Mouse (Mus musculus) ES-Bruce4 (cell line): ENCODE data around the gene Draxin. TPM values are rescaled to one million over a fixed set of nuclear protein-coding genes. Genes with fewer than 3 reads are reported as not detected.
A peak's percentile ranks its signal among the peaks of the same experiment; 100 is the strongest.

Source experiments
- H3K27ac ChIP-seq: 2 replicates; pipeline ENCODE4 v1.5.1; 2012; ENCODE audit warnings: low read length, inconsistent platforms; ENCODE audit not compliant: insufficient read depth
- H3K27me3 ChIP-seq: 2 replicates; pipeline ENCODE4 v1.6.1; 2012; ENCODE audit warnings: mild to moderate bottlenecking, low read length, inconsistent platforms; ENCODE audit not compliant: control insufficient read depth, poor library complexity, insufficient read depth, severe bottlenecking
- H3K36me3 ChIP-seq: 2 replicates; pipeline ENCODE4 v1.6.1; 2012; ENCODE audit warnings: inconsistent platforms, mild to moderate bottlenecking, low read length, moderate library complexity; ENCODE audit not compliant: control insufficient read depth, poor library complexity, insufficient read depth, severe bottlenecking
- H3K4me1 ChIP-seq: one replicate; pipeline ENCODE4 v1.8.1; 2011; ENCODE audit warnings: low read length; ENCODE audit not compliant: control insufficient read depth, insufficient read depth
- H3K4me3 ChIP-seq: 2 replicates; pipeline ENCODE4 v1.5.1; 2011; ENCODE audit warnings: low read depth, mild to moderate bottlenecking, low read length
- H3K9ac ChIP-seq: 2 replicates; pipeline ENCODE4 v1.6.1; 2012; ENCODE audit warnings: low read depth, mild to moderate bottlenecking, inconsistent platforms; ENCODE audit not compliant: poor library complexity, severe bottlenecking
- H3K9me3 ChIP-seq: replicated peaks from 2 replicates; pipeline ENCODE4 v1.6.1; 2012; ENCODE audit warnings: mild to moderate bottlenecking, low read length, inconsistent platforms; ENCODE audit not compliant: control insufficient read depth, poor library complexity, insufficient read depth, severe bottlenecking
- CTCF ChIP-seq: IDR thresholded peaks from one replicate; pipeline ENCODE4 v1.8.1; 2011; ENCODE audit warnings: low read depth, low read length
- EP300 ChIP-seq: IDR thresholded peaks from 2 replicates; pipeline ENCODE4 v1.6.1; 2011; ENCODE audit warnings: low read depth, low read length; ENCODE audit not compliant: insufficient read depth
- POLR2A ChIP-seq: IDR thresholded peaks from one replicate; pipeline ENCODE4 v1.8.1; 2011; ENCODE audit warnings: low read length; ENCODE audit not compliant: insufficient read depth
- polyA plus RNA-seq: library from polyadenylated mRNA; stranded (reverse); fragments of >200 nt; gene quantifications from 2 replicates; pipeline ENCODE4 v1.2.4, GENCODE M21; 2011; ENCODE audit warnings: low read depth; ENCODE audit not compliant: missing spikeins, insufficient read depth, insufficient read length

Draxin gene
- polyA plus RNA-seq, 1 experiment = 0.22 TPM

DNA sequence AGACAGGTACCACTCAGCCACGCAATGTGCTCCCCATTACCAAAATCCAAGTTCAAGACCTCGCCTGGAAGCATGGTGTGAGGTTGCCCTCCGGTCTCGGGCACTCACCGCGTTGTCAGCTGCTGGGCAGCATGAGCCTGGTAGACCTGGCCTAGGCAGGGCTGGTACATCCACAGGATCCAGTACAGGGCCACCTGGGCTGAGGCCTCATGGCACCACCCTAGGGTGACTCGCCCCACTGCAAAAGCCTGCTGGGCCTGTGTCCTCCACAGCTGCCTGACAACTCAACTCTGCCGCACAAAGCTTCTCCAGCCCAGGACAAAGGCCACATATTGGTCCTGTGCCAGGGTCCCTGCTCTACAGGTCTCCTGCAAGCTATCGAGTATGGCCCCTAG lies 69.4 kb downstream of the Draxin start:
- TF ChIP-seq POLR2A = no peak
- TF ChIP-seq CTCF = no peak
- no peak for TF ChIP-seq EP300
- Histone ChIP-seq H3K27ac (no peak overlapping the region), H3K36me3 (no peaks in the 10 kb centered on the region), H3K9ac (no peak overlapping the region), H3K4me3 (no peak overlapping the region), H3K4me1 (peaks cover 8% of the 10 kb centered on the region), H3K27me3 (no peaks in the 10 kb centered on the region), H3K9me3 (no peaks in the 10 kb centered on the region)

DNA sequence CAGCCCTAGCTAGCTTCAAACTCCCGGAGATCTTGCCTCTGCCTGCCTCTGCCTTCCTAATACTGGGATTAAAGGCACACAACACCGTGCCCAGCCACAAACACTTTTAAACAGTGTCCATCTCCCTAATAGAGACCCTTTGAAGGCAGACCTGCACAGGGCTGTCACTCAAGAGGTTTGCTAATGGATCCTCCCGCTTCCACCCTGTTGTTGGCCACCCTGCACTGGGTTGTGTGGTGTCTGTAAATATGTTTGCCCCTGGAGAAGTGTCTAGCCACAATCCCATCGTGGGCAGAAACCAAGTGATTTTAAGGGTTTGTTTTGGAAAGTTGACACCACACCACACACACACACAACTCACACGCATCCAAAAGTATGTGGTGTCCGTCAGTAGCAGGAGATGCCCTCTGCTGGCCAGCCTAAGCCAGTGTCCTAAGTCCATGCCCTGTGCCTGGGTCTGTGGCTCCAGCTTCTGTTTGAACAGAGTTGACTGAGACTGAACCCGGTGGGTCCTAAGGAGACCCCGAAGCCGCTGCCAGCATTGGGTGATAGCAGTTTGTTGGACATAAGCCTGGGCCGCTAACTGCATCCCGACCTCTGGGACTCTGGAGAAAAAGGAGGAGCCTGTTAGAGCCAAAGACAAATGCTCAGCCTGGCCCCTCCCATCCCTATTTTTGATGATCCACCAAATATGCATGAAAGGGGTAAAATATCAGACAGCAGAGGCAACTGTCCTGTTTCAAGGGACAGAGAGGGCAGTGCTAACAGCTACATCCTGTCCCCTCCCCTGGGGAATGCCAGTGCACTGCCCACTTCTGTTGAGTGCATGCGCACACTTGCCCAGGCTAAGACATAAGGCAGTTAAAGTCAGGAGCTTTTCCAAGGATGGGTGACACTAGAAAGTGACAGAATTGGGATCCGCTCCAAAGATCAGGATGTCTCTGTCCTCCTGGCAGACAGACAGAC lies 70.1 kb downstream of the Draxin start:
- no peak overlapping the region for H3K4me3 ChIP-seq
- H3K36me3 ChIP-seq = peaks cover 5% of the 10 kb centered on the region; the same call in 1 of the 2 replicates
- no peak overlapping the region for H3K27ac ChIP-seq
- peaks cover 5% of the 10 kb centered on the region for H3K4me1 ChIP-seq
- H3K27me3 ChIP-seq = no peaks in the 10 kb centered on the region
- no peaks in the 10 kb centered on the region for H3K9me3 ChIP-seq
- no peak for TF ChIP-seq EP300
- peak; percentile 78 for TF ChIP-seq CTCF
- no peak overlapping the region for H3K9ac ChIP-seq

DNA sequence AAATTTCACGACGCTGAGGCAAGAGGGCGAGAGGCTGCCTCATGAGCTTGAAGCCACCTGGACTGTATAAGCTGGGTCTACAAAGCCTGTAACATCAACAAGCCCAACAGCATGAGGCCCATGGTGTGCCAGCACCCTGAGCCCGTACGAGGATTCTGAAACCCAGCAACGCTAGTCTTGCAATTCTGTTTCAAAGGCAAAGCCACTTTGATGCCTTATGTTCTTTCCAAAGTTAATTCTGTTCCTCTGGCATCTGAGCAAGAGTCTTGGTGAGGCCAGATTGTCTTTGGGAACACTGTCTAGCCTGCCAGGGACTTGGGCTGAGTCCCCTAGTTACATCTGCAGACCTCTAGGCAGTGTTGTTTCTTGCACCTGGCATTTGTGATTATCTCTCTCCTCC lies 71.5 kb downstream of the Draxin start:
- Histone ChIP-seq H3K9me3 (no peaks in the 10 kb centered on the region), H3K27ac (no peak overlapping the region), H3K36me3 (peaks cover 5% of the 10 kb centered on the region; the same call in 1 of the 2 replicates), H3K4me1 (no peaks in the 10 kb centered on the region), H3K4me3 (no peak overlapping the region), H3K9ac (no peak overlapping the region), H3K27me3 (no peaks in the 10 kb centered on the region)
- TF ChIP-seq EP300 (no peak), CTCF (no peak), POLR2A (no peak)

DNA sequence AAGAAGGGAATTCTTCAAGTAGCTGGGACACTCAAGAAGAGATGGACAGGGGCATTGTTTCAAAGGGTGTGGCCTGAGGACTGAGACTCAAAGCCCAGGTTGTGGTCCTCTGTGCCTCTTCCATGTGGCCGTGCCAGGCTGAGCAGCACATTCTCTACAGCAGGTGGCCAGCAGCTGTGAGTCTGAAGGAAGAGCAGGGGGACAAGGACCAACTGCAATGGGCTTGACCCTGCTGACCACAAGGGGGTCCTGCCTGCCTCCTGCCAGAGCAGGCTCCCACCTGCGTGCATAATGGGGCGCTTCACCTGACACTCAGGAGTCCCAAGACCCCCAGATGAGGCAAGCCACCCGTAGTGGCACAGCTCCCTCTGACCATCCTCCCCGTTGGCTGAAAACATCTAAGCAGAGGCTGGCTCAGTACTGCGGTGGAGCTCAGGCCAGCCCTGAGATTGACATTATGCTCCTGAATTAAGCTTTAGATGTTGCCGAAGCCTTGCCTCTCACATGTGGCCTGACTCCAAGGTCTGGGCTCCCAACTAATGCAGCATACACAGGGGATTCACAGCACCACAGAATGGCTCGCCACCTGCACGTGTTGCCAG lies 72.2 kb downstream of the Draxin start:
- Histone ChIP-seq H3K4me1 (no peaks in the 10 kb centered on the region), H3K36me3 (peaks cover 5% of the 10 kb centered on the region; the same call in 1 of the 2 replicates), H3K9me3 (no peaks in the 10 kb centered on the region), H3K4me3 (no peak overlapping the region), H3K27ac (no peak overlapping the region), H3K27me3 (no peaks in the 10 kb centered on the region), H3K9ac (no peak overlapping the region)
- TF ChIP-seq CTCF (no peak), EP300 (no peak), POLR2A (no peak)

DNA sequence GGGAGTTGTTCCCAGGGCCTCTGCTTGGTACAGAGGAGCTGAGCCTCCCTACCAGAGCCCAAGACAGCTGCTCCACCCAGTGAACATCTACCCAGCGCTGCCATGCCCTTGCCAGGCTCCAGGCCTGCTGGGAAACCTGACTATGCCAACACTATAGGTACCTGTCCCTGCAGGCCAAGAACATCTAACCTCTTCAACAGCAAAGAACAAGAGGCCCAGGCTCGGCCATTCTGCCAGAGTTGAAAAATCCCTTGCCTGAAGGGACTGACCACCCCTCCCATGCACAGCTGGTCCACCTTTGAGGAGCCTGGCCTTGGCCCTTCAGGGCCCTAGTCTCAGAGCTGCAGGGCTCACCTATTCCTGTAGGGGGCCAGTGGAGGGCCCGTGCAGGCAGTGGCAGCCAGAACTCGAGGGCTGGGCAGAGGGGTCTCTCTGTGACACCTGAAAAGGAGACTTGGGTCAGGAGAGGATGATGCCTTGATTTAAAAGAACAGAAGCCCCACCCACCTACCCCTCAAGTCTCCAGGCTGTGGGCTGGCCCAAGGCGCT lies 72.8 kb downstream of the Draxin start:
- Histone ChIP-seq H3K4me1 (no peaks in the 10 kb centered on the region), H3K36me3 (peaks cover 5% of the 10 kb centered on the region; the same call in 1 of the 2 replicates), H3K9me3 (no peaks in the 10 kb centered on the region), H3K27me3 (no peaks in the 10 kb centered on the region), H3K9ac (no peak overlapping the region), H3K4me3 (no peak overlapping the region), H3K27ac (no peak overlapping the region)
- TF ChIP-seq POLR2A = no peak
- TF ChIP-seq EP300 = no peak
- peak; percentile 11 for TF ChIP-seq CTCF
